Mouse (Mus musculus) liver, adult 2 months (tissue): ENCODE measurements around the gene Pik3r6. TPM values are rescaled to one million over a fixed set of nuclear protein-coding genes. Genes with fewer than 3 reads are reported as not detected.

Experiments used
- DNase-seq: peaks from one replicate; pipeline ENCODE4 v3.0.0-alpha.2; 2011; ENCODE audit warnings: low read depth, low spot score; ENCODE audit errors: extremely low read depth
- H3K27ac ChIP-seq: fragments of 200-500 bp; replicated peaks from 2 replicates; pipeline ENCODE4 v1.5.1; 2012; ENCODE audit warnings: low read depth, mild to moderate bottlenecking, control low read depth, inconsistent platforms, low read length; ENCODE audit not compliant: insufficient read depth
- H3K27me3 ChIP-seq: fragments of 200-500 bp; 2 replicates; pipeline ENCODE4 v1.6.1; 2012; ENCODE audit warnings: mild to moderate bottlenecking, moderate library complexity, low read length, inconsistent platforms; ENCODE audit not compliant: control insufficient read depth, insufficient read depth
- H3K36me3 ChIP-seq: fragments of 200-500 bp; 2 replicates; pipeline ENCODE4 v1.6.1; 2012; ENCODE audit warnings: low read length, inconsistent platforms; ENCODE audit not compliant: control insufficient read depth, insufficient read depth
- H3K4me1 ChIP-seq: fragments of 200-500 bp; 2 replicates; pipeline ENCODE4 v1.6.1; 2011; ENCODE audit warnings: low read length; ENCODE audit not compliant: control insufficient read depth, insufficient read depth
- H3K4me3 ChIP-seq: fragments of 200-500 bp; 2 replicates; pipeline ENCODE4 v1.5.1; 2011; ENCODE audit warnings: low read depth, mild to moderate bottlenecking, control low read depth, low read length, moderate library complexity; ENCODE audit not compliant: insufficient read depth
- H3K79me2 ChIP-seq: fragments of 200-500 bp; 2 replicates; pipeline ENCODE4 v1.6.1; 2012; ENCODE audit warnings: inconsistent platforms, mild to moderate bottlenecking, low read length, moderate library complexity; ENCODE audit not compliant: control insufficient read depth, insufficient read depth
- H3K9ac ChIP-seq: fragments of 200-500 bp; 2 replicates; pipeline ENCODE4 v1.6.1; 2012; ENCODE audit warnings: low read depth, mild to moderate bottlenecking, control low read depth, inconsistent platforms, low read length
- CTCF ChIP-seq: fragments of 200-500 bp; IDR thresholded peaks from 2 replicates; pipeline ENCODE4 v1.5.1; 2011; ENCODE audit warnings: low read depth, low read length, control low read depth
- POLR2A ChIP-seq: fragments of 200-500 bp; IDR thresholded peaks from 2 replicates; pipeline ENCODE4 v1.6.1; 2011; ENCODE audit warnings: low read length, control low read depth; ENCODE audit not compliant: insufficient read depth; ENCODE audit errors: extremely low read depth
- WGBS: fragments of 180-500 bp; shearing (Covaris S2); methylation state at CpG from one replicate; pipeline ENCODE4 v1.1.7; 2018; 5-methylcytosine and 5-hydroxymethylcytosine counted together
- polyA plus RNA-seq: library from polyadenylated mRNA; depleted of rRNA; stranded (reverse); fragments of >200 nt; gene quantifications from 2 replicates; pipeline ENCODE4 v1.2.3, GENCODE M21; 2012
- total RNA-seq: library from RNA; depleted of rRNA; stranded (reverse); fragments of >200 nt; gene quantifications from 2 replicates; pipeline ENCODE4 v1.2.3, GENCODE M21; 2014

The Pik3r6 gene
- total and polyA plus RNA-seq, 2 experiments, result 0.73 to 0.74 TPM

DNA sequence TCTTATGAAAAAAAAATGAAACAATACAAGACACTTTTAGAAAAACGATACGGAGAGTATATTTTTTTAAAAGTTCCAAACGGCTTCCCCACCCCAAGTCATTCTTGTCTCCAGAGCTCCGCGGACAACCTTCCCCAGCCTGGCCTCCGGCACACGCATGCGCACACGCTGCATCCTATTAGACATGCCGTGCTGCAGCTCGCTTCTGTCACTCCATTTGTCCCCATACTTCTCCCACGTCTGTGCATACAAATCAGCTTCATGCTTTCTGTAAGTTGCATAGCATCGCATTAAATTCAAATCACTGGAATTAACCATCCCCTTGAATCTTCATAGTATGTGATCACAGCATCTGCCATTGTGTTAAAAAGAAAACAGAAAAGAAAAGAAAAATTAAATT lies 80.4 kb downstream of the Pik3r6 start:
- TF ChIP-seq CTCF, result no peak
- TF ChIP-seq POLR2A, result no peak
- no peaks in the 10 kb centered on the region for H3K4me1 ChIP-seq
- WGBS, result 93% methylated on average over 13 of the region's 13 CpGs
- H3K4me3 ChIP-seq, result no peak overlapping the region
- H3K79me2 ChIP-seq, result no peaks in the 10 kb centered on the region
- no peaks in the 10 kb centered on the region for H3K27me3 ChIP-seq
- no peak for DNase-seq
- no peaks in the 10 kb centered on the region for H3K36me3 ChIP-seq
- H3K27ac ChIP-seq, result no peak overlapping the region
- H3K9ac ChIP-seq, result no peak overlapping the region

GRCm38 (mm10) chr11:68583906-68584480 lies 81.2 kb downstream of the Pik3r6 start:
- no peak for TF ChIP-seq POLR2A
- TF ChIP-seq CTCF, result no peak
- Histone ChIP-seq H3K4me1 (no peaks in the 10 kb centered on the region), H3K9ac (no peak overlapping the region), H3K4me3 (no peak overlapping the region), H3K27me3 (no peaks in the 10 kb centered on the region), H3K27ac (no peak overlapping the region), H3K36me3 (no peaks in the 10 kb centered on the region), H3K79me2 (no peaks in the 10 kb centered on the region)
- no peak for DNase-seq
- 84% methylated on average over 8 of the region's 8 CpGs for WGBS

DNA sequence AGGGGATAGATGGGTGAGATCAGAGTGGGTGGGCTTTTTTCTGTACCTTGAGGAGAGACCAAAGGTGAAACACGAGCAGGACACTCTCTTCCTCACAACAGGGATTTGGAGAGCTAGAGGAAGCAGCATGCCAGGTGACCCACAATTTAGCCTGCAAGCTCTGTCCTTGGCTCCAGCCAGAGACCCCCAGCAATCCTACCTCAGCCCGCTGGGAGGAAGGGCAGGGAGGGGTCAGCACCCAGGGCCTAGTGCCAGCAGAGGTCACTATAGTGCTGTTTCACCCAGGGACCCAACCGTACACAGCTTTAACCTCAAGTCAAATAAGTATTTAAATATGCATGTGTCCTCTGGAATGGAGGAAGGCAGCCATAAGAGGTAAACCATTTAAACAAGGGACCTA lies 83.1 kb downstream of the Pik3r6 start:
- H3K27me3 ChIP-seq, result no peaks in the 10 kb centered on the region
- peak; percentile 35 for TF ChIP-seq CTCF
- TF ChIP-seq POLR2A, result no peak
- no peak overlapping the region for H3K4me3 ChIP-seq
- H3K79me2 ChIP-seq, result no peaks in the 10 kb centered on the region
- no peaks in the 10 kb centered on the region for H3K36me3 ChIP-seq
- WGBS, result 26% methylated on average over 3 of the region's 3 CpGs
- no peak overlapping the region for H3K9ac ChIP-seq
- no peak for DNase-seq
- no peak overlapping the region for H3K27ac ChIP-seq
- H3K4me1 ChIP-seq, result no peaks in the 10 kb centered on the region

- no peak within 1 kb of the TSS for H3K27ac ChIP-seq
- 67% methylated on average over 5 of the region's 5 CpGs for WGBS
- no peak for DNase-seq
- H3K9ac ChIP-seq, result no peak within 1 kb of the TSS
- H3K36me3 ChIP-seq, result no peaks in the 10 kb centered on the region
- TF ChIP-seq CTCF, result no peak
- TF ChIP-seq POLR2A, result no peak
- H3K4me1 ChIP-seq, result no peaks in the 10 kb centered on the region
- no peaks in the 10 kb centered on the region for H3K27me3 ChIP-seq
- H3K79me2 ChIP-seq, result no peaks in the 10 kb centered on the region
- H3K4me3 ChIP-seq, result no peak within 1 kb of the TSS
Observed at GRCm38 (mm10) chr11:68586721-68587120, 83.9 kb downstream of the Pik3r6 start, which contains the start of gene Ccdc42. Gene Ccdc42, plus strand, starts transcription at chr11:68587021.

DNA sequence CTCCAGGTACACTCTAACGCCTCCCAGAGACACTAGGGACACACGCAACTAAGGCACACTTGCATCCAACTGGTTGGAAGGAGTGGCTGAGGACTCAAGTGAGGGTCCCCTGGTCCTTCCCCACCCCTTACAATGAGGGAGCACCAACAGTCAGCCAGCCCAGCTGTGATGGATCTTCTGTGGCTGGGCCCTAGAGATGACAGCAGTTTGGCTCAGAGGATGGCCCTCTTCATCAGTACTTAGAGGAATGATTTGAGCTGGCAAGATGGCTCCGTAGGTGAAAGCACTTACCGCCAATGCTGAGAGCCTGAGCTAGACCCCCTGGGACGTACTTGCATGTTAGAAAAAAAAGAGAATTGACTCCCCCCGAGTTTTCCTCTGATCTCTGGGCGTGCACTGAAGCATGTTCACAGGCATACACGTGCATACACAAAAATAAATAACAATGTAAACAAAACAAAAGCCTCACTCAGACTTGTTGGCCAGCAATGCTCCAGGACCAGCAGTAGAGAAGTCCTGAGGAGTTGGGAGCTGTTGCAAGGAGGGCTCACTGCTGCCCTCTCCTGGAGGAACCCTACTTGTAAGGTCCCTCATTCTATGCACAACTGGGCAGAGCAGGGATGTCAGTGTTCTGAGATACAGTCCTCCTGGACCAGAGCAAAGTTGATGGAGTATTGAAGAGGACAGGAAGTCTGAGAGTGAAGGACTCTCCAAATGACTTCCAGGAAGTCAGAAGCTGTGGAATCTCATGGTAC lies 86.4 kb downstream of the Pik3r6 start:
- TF ChIP-seq POLR2A (no peak), CTCF (peak; percentile 90)
- Histone ChIP-seq H3K4me3 (no peak overlapping the region), H3K27ac (no peak overlapping the region), H3K36me3 (no peaks in the 10 kb centered on the region), H3K9ac (no peak overlapping the region), H3K79me2 (no peaks in the 10 kb centered on the region), H3K4me1 (no peaks in the 10 kb centered on the region), H3K27me3 (no peaks in the 10 kb centered on the region)
- 66% methylated on average over 8 of the region's 8 CpGs for WGBS
- peak; percentile 52 for DNase-seq

DNA sequence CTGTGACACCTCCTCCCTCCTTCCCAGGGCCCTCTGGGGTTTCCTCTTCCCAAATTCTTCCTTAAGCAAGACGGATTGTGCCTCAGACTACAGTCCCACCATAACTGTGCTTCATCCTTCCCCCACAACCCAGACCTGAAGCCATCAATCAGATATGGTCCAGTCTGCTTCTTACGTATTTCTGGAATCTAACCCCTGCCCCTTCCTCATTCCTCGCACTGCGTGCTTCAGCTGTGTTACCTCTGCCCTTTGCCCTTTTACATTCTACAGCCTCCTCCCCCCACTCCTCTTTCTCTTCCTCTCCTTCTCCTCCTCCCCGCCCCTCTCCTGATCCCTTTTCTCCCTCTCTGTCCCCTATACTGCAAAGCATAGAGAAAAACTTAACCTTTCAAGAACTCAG lies 88.9 kb downstream of the Pik3r6 start:
- no peak for TF ChIP-seq CTCF
- no peaks in the 10 kb centered on the region for H3K79me2 ChIP-seq
- H3K4me1 ChIP-seq, result no peaks in the 10 kb centered on the region
- WGBS, result 62% methylated on average over 5 of the region's 5 CpGs
- no peak overlapping the region for H3K27ac ChIP-seq
- no peak overlapping the region for H3K9ac ChIP-seq
- no peak for DNase-seq
- no peaks in the 10 kb centered on the region for H3K36me3 ChIP-seq
- H3K4me3 ChIP-seq, result no peak overlapping the region
- no peaks in the 10 kb centered on the region for H3K27me3 ChIP-seq
